Mouse (Mus musculus): Measurements from ENCODE around the gene Pde4dip. TPM values are rescaled to one million over a fixed set of nuclear protein-coding genes. Genes with fewer than 3 reads are reported as not detected.

The Pde4dip gene
- polyA plus RNA-seq (2017; shearing (Covaris generic)): 25.1 TPM

DNA sequence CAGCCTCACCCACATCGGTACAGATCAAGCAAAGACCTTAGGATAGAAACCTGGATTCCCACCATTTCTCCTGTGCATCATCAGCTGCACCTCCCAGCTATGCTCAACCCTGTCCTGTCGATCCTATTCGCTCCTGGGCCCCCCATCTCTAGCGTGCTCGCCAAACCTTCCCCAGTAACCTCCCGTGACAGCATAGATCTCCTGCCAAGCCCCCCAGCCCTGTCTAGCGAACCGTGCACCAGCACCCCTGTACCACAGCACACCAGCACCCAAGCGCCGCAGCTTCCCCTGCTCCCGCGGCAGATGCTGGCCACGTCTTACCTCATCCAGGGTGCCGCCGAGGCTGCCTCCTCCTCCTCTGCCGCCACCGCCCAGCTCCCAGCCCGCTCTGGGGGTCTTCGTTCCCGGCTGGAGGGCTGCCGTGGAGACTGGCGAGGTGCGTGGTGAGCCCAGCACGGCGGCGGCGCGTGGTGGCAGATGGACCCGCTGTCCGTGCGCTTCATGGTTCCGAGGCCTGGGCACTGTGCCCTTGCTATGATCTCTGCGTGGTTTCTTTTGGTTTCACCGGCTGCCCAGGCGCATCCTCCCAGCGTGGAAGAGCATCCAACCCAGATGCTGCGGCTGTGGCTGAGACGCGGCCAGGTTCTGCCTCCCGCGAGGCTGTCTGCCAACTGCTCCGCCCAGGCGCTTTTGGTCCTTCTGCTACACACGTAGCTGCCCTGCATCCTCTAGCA lies at the start of gene Pde4dip:
Pde4dip (minus strand) TSS at position 540 of the 734 bp plus-strand sequence.

GRCm38 (mm10) chr3:97900516-97901490 lies 12.3 kb upstream of the Pde4dip start, which contains the start of gene Sec22b:
Sec22b (plus strand) TSS chr3:97901190.

GRCm38 (mm10) chr3:97674644-97675110 lies 213.8 kb downstream of the Pde4dip start, which contains the start of gene Gm17651:
Gm17651 (minus strand) TSS chr3:97674694.

DNA sequence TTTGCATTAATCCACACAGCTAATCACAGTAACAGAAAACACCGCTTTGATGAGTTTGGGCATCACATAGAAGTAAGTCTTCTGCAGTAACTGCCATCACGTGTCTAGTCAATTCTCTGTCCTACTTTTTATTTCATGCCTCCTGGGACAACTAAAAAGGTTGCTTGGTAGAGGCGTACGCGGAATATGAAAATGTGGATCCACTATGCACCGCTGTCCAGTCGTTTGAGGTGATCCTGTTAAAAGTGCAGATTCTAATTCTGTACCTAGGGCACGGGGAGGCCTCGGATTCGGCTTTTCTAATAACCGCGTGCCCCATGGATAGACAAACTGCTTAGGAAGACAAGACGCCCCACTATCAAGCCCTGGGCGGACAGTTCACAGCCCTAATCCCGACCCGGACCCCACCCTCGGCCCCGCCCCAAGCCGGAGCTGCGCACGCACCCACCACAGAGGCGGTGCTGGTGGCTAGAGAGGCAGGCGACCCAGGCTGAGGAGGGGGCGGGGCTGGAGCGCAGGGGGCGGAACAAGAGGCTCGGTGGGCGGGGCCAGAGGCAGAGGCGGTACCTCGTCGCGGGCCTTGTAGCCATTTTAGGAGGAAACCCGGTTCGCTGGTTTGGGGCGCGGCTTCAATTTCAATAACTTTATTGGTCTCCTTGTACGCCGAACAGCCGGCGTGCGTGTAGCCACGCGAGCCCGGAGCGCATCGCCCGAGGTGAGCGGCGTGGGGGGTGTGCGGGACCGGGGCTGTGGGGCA lies 230.7 kb downstream of the Pde4dip start, which contains the start of gene Prkab2:
Prkab2 (plus strand) TSS at position 539 of the 757 bp plus-strand sequence.

Other genes starting within 250 kb of the Pde4dip start
- gene Prkab2, start 230.5 kb downstream of the Pde4dip start, polyA plus RNA-seq (2017; shearing (Covaris generic)): 8.6 TPM
- not detected for gene Gm17651, start 214.0 kb downstream of the Pde4dip start, polyA plus RNA-seq (2017; shearing (Covaris generic))
- 80.1 TPM for gene Sec22b, start 12.5 kb upstream of the Pde4dip start, polyA plus RNA-seq (2017; shearing (Covaris generic))
- 27.0 TPM for gene Notch2, start 124.8 kb upstream of the Pde4dip start, polyA plus RNA-seq (2017; shearing (Covaris generic))